Mouse (Mus musculus) T-helper 17 cell (primary cell): ENCODE data around the gene Neurog1.

Experiments
- in situ Hi-C, 2 experiments: fragments of 300-600 bp; cut with MboI, MseI; formaldehyde crosslinking; loops; 1 replicate in 1 of 2; 2 replicates in 1 of 2; pipeline ENCODE4 v1.15.1; 2025; ENCODE audit warnings: high pct_unique_total_duplicates in 2 of 2

Gene Neurog1

GRCm38 (mm10) chr13:56221129-56221910 is 30.6 kb downstream of the Neurog1 start:
- in situ Hi-C loops, result no loop called here

GRCm38 (mm10) chr13:56219254-56219653 is 32.7 kb downstream of the Neurog1 start:
- in situ Hi-C loops, result no loop called here

- in situ Hi-C loops, result no loop called here
Observed at GRCm38 (mm10) chr13:56216090-56216489, 35.9 kb downstream of the Neurog1 start.

- in situ Hi-C loops, result no loop called here
Observed at GRCm38 (mm10) chr13:56214633-56215032, 37.3 kb downstream of the Neurog1 start.

GRCm38 (mm10) chr13:56209067-56209411 is 42.9 kb downstream of the Neurog1 start:
- in situ Hi-C loops, result no loop called here

- in situ Hi-C loops, result no loop called here
Observed at GRCm38 (mm10) chr13:56208225-56209066, 43.5 kb downstream of the Neurog1 start.
